Mouse (Mus musculus) CH12.LX (cell line): ENCODE results near the gene Sit1. TPM values are rescaled to one million over a fixed set of nuclear protein-coding genes. Genes with fewer than 3 reads are reported as not detected.
A peak's percentile ranks its signal among the peaks of the same experiment; 100 is the strongest.

ENCODE experiments used
- DNase-seq: peaks from one replicate; pipeline ENCODE4 v3.0.0-alpha.2; 2013; ENCODE audit errors: extremely low read depth
- H3K27ac ChIP-seq: 2 replicates; pipeline ENCODE4 v1.5.1; 2012; ENCODE audit warnings: low read depth, mild to moderate bottlenecking, control low read depth, moderate library complexity; ENCODE audit not compliant: insufficient read depth
- H3K27me3 ChIP-seq: replicated peaks from 2 replicates; pipeline ENCODE3; 2012; ENCODE audit warnings: inconsistent platforms
- H3K36me3 ChIP-seq, 2 experiments: replicated peaks in 1 of 2; 2 replicates each; pipeline versions ENCODE3 to v1.6.1; 2012; ENCODE audit warnings: inconsistent platforms in 1 of 2, low read length in 1 of 2, mild to moderate bottlenecking in 1 of 2, mixed read lengths in 1 of 2, moderate library complexity in 1 of 2; ENCODE audit not compliant: control insufficient read depth in 1 of 2, insufficient read depth in 1 of 2
- H3K4me1 ChIP-seq, 2 experiments: 2 replicates each; pipeline ENCODE4 v1.6.1; 2012; ENCODE audit warnings: inconsistent platforms in 1 of 2, moderate library complexity in 1 of 2; ENCODE audit not compliant: insufficient read depth in 2 of 2, control insufficient read depth in 1 of 2
- H3K4me2 ChIP-seq: 2 replicates; pipeline ENCODE4 v1.6.1; 2012; ENCODE audit warnings: low read depth, mild to moderate bottlenecking, control low read depth; ENCODE audit not compliant: poor library complexity, insufficient read depth, severe bottlenecking
- H3K4me3 ChIP-seq, 3 experiments: fragments of 150-350 bp in 1 of 3; sonication (generic) in 1 of 3; replicated peaks in 1 of 3; 2 replicates each; pipeline versions ENCODE3 to v1.5.1; 2011 to 2012; ENCODE audit warnings: low read depth in 2 of 3, low read length in 2 of 3, mild to moderate bottlenecking in 2 of 3, moderate library complexity in 2 of 3, control low read depth in 1 of 3, improper control_type of control experiment in 1 of 3, inconsistent platforms in 1 of 3, mixed read lengths in 1 of 3; ENCODE audit not compliant: poor library complexity in 1 of 3
- H3K79me2 ChIP-seq: replicated peaks from 2 replicates; pipeline ENCODE4 v1.6.1; 2012; ENCODE audit warnings: mild to moderate bottlenecking, moderate library complexity; ENCODE audit not compliant: control insufficient read depth, poor library complexity, insufficient read depth, severe bottlenecking; ENCODE audit errors: extremely low read depth
- H3K9ac ChIP-seq: 2 replicates; pipeline ENCODE4 v1.6.1; 2012; ENCODE audit warnings: low read depth, mild to moderate bottlenecking, control low read depth, moderate library complexity; ENCODE audit not compliant: insufficient read depth
- H3K9me3 ChIP-seq: replicated peaks from 2 replicates; pipeline ENCODE3; 2012; ENCODE audit warnings: low read length, inconsistent platforms, mixed read lengths
- CHD2 ChIP-seq: IDR thresholded peaks from 2 replicates; pipeline ENCODE4 v1.6.1; 2011; ENCODE audit warnings: low read length, improper control_type of control experiment
- CTCF ChIP-seq, 2 experiments: IDR thresholded peaks in 1 of 2; conservative IDR thresholded peaks in 1 of 2; 2 replicates each; pipeline ENCODE4 v1.5.1; 2011 to 2012; ENCODE audit warnings: low read depth in 2 of 2, low read length in 2 of 2, improper control_type of control experiment in 1 of 2, inconsistent platforms in 1 of 2, mild to moderate bottlenecking in 1 of 2, moderate library complexity in 1 of 2
- E2F4 ChIP-seq: IDR thresholded peaks from 2 replicates; pipeline ENCODE4 v1.6.1; 2011; ENCODE audit warnings: low read depth, low read length, improper control_type of control experiment; ENCODE audit not compliant: insufficient replicate concordance
- HCFC1 ChIP-seq: IDR thresholded peaks from 2 replicates; pipeline ENCODE4 v1.6.1; 2012; ENCODE audit warnings: low read depth, mild to moderate bottlenecking, inconsistent platforms, low read length, improper control_type of control experiment
- IRF4 ChIP-seq: IDR thresholded peaks from 2 replicates; pipeline ENCODE4 v1.6.1; 2014; ENCODE audit warnings: low read depth, mild to moderate bottlenecking, inconsistent platforms, low read length, improper control_type of control experiment
- JUN ChIP-seq: IDR thresholded peaks from 2 replicates; pipeline ENCODE4 v1.6.1; 2011; ENCODE audit warnings: low read depth, mild to moderate bottlenecking, low read length, improper control_type of control experiment, moderate library complexity; ENCODE audit not compliant: insufficient read depth
- KAT2A ChIP-seq: IDR thresholded peaks from 2 replicates; pipeline ENCODE4 v1.6.1; 2012; ENCODE audit warnings: low read length, improper control_type of control experiment, inconsistent platforms; ENCODE audit not compliant: insufficient replicate concordance
- MAFK ChIP-seq: IDR thresholded peaks from 2 replicates; pipeline ENCODE4 v1.6.1; 2011; ENCODE audit warnings: low read length, improper control_type of control experiment; ENCODE audit not compliant: insufficient replicate concordance
- MAZ ChIP-seq: IDR thresholded peaks from 2 replicates; pipeline ENCODE4 v1.6.1; 2012; ENCODE audit warnings: low read depth, mild to moderate bottlenecking, inconsistent platforms, low read length, improper control_type of control experiment, moderate library complexity
- MEF2A ChIP-seq: IDR thresholded peaks from 2 replicates; pipeline ENCODE4 v1.6.1; 2014; ENCODE audit warnings: low read depth, mild to moderate bottlenecking, inconsistent platforms, low read length, improper control_type of control experiment, borderline replicate concordance
- MXI1 ChIP-seq: IDR thresholded peaks from 2 replicates; pipeline ENCODE4 v1.6.1; 2011; ENCODE audit warnings: mild to moderate bottlenecking, low read depth, low read length, improper control_type of control experiment
- NELFE ChIP-seq: IDR thresholded peaks from 2 replicates; pipeline ENCODE4 v1.6.1; 2011; ENCODE audit warnings: low read depth, low read length, improper control_type of control experiment
- NRF1 ChIP-seq: IDR thresholded peaks from 2 replicates; pipeline ENCODE4 v1.6.1; 2014; ENCODE audit warnings: low read depth, mild to moderate bottlenecking, inconsistent platforms, low read length, improper control_type of control experiment, moderate library complexity
- PAX5 ChIP-seq: IDR thresholded peaks from 2 replicates; pipeline ENCODE4 v1.6.1; 2012; ENCODE audit warnings: low read length, inconsistent platforms, mixed read lengths
- POLR2A ChIP-seq: IDR thresholded peaks from 2 replicates; pipeline ENCODE4 v1.6.1; 2011; ENCODE audit warnings: low read depth, mild to moderate bottlenecking, improper control_type of control experiment, low read length
- POLR2AphosphoS2 ChIP-seq: IDR thresholded peaks from 2 replicates; pipeline ENCODE4 v1.6.1; 2011; ENCODE audit warnings: low read depth, low read length, improper control_type of control experiment
- RAD21 ChIP-seq: IDR thresholded peaks from 2 replicates; pipeline ENCODE4 v1.6.1; 2011; ENCODE audit warnings: low read depth, mild to moderate bottlenecking, low read length, improper control_type of control experiment, moderate library complexity
- SIN3A ChIP-seq: IDR thresholded peaks from 2 replicates; pipeline ENCODE4 v1.6.1; 2012; ENCODE audit warnings: low read length, improper control_type of control experiment, inconsistent platforms
- SMC3 ChIP-seq: IDR thresholded peaks from 2 replicates; pipeline ENCODE4 v1.6.1; 2011; ENCODE audit warnings: low read depth, low read length, improper control_type of control experiment
- TBP ChIP-seq: conservative IDR thresholded peaks from 2 replicates; pipeline ENCODE4 v1.6.1; 2011; ENCODE audit warnings: low read depth, low read length, improper control_type of control experiment
- TCF12 ChIP-seq: IDR thresholded peaks from 2 replicates; pipeline ENCODE4 v1.6.1; 2014; ENCODE audit warnings: low read depth, mild to moderate bottlenecking, inconsistent platforms, low read length, improper control_type of control experiment
- UBTF ChIP-seq: IDR thresholded peaks from 2 replicates; pipeline ENCODE4 v1.6.1; 2012; ENCODE audit warnings: low read depth, mild to moderate bottlenecking, inconsistent platforms, low read length, improper control_type of control experiment, moderate library complexity
- USF1 ChIP-seq: IDR thresholded peaks from 2 replicates; pipeline ENCODE4 v1.6.1; 2014; ENCODE audit warnings: low read depth, mild to moderate bottlenecking, inconsistent platforms, low read length, improper control_type of control experiment
- ZC3H11A ChIP-seq: IDR thresholded peaks from 2 replicates; pipeline ENCODE4 v1.6.1; 2012; ENCODE audit warnings: low read depth, mild to moderate bottlenecking, inconsistent platforms, low read length, improper control_type of control experiment
- ZKSCAN1 ChIP-seq: IDR thresholded peaks from 2 replicates; pipeline ENCODE4 v1.6.1; 2012; ENCODE audit warnings: low read depth, inconsistent platforms, low read length, improper control_type of control experiment, borderline replicate concordance
- ZNF384 ChIP-seq: IDR thresholded peaks from 2 replicates; pipeline ENCODE4 v1.6.1; 2012; ENCODE audit warnings: low read depth, low read length, improper control_type of control experiment, inconsistent platforms
- dilution Hi-C: fragments of 300-500 bp; cut with MboI; formaldehyde crosslinking; loops from 2 replicates; pipeline ENCODE4 v1.14.3; 2020; ENCODE audit warnings: low sequenced_read_pairs; ENCODE audit not compliant: extremely low pct_unique_long_range_greater_than_20kb, extremely low pct_ligation_motif_present
- in situ Hi-C: fragments of 300-500 bp; cut with MboI; formaldehyde crosslinking; loops from 3 replicates; pipeline ENCODE4 v1.14.3; 2019; ENCODE audit warnings: low sequenced_read_pairs, low pct_ligation_motif_present, low pct_unique_long_range_greater_than_20kb, mixed read lengths
- polyA plus RNA-seq: library from polyadenylated mRNA; unstranded; fragments of >175 nt; gene quantifications from 2 replicates; pipeline ENCODE4 v1.2.1, GENCODE M21; 2012; ENCODE audit warnings: low read depth; ENCODE audit not compliant: insufficient read length
- total RNA-seq, 2 experiments: library from RNA; depleted of rRNA; stranded (reverse); fragments of 300-350 nt in 1 of 2; fragments of >200 nt in 1 of 2; gene quantifications; 2 replicates each; pipeline ENCODE4 v1.2.3; 2012 to 2014

Sit1 gene
- total and polyA plus RNA-seq, 3 experiments = 2.8 to 10.5 (median 10.1) TPM

- DNase-seq = no peak
- Histone ChIP-seq H3K4me3 (no peak overlapping the region), H3K9ac (no peak overlapping the region), H3K27me3 (no peaks in the 10 kb centered on the region), H3K79me2 (no peaks in the 10 kb centered on the region), H3K36me3 (no peaks in the 10 kb centered on the region), H3K4me1 (peaks cover 10 to 42% of the 10 kb centered on the region in 2 experiments), H3K9me3 (peaks cover 3% of the 10 kb centered on the region), H3K4me2 (no peak overlapping the region), H3K27ac (no peak overlapping the region)
- dilution Hi-C loops = no loop called here
- in situ Hi-C loops = loop anchor here (5.0 kb wide), 1 partner anchor 39 kb away; the partner anchor contains the start of gene Tesk1
- no peak for TF ChIP-seq ZNF384
- TF ChIP-seq HCFC1 = no peak
- no peak for TF ChIP-seq E2F4
- TF ChIP-seq USF1 = no peak
- TF ChIP-seq JUN = no peak
- TF ChIP-seq UBTF = no peak
- no peak for TF ChIP-seq ZKSCAN1
- no peak for TF ChIP-seq KAT2A
- no peak for TF ChIP-seq PAX5
- TF ChIP-seq TBP = no peak
- TF ChIP-seq NELFE = no peak
- no peak for TF ChIP-seq SMC3
- no peak for TF ChIP-seq POLR2AphosphoS2
- TF ChIP-seq MAFK = no peak
- no peak for TF ChIP-seq POLR2A
- no peak for TF ChIP-seq SIN3A
- TF ChIP-seq MEF2A = no peak
- TF ChIP-seq TCF12 = no peak
Observed at GRCm38 (mm10) chr4:43480985-43481384, 2.5 kb downstream of the Sit1 start.

- peak overlapping the region; percentile 44 to 58 (median 47) for H3K4me3 ChIP-seq
- H3K27me3 ChIP-seq = no peaks in the 10 kb centered on the region
- H3K4me1 ChIP-seq = peaks cover 16 to 56% of the 10 kb centered on the region in 2 experiments
- peak overlapping the region; percentile 26 for H3K9ac ChIP-seq
- no peaks in the 10 kb centered on the region for H3K79me2 ChIP-seq
- peak overlapping the region; percentile 63; the same call in 1 of the 2 replicates for H3K27ac ChIP-seq
- peak overlapping the region; percentile 84 for H3K4me2 ChIP-seq
- peak; percentile 89 for DNase-seq
- TF ChIP-seq IRF4 (0 out of 2 replicates have a peak, but pooled peaks have one; percentile 11), ZC3H11A (peak; percentile 50; the same call in 1 of the 2 replicates), MAZ (peak; percentile 70; the same call in 1 of the 2 replicates), PAX5 (no peak), SMC3 (peak; percentile 89), TBP (0 out of 2 replicates have a peak, but pooled peaks have one; percentile 47), CHD2 (peak; percentile 63), POLR2AphosphoS2 (no peak), CTCF (conservative IDR thresholded peaks at IDR 0.05 in 1 of 2, IDR thresholded peaks at IDR 0.05 in 1 of 2; ENCODE audit: low read depth in 2 of 2, low read length in 2 of 2) (peak; percentile 26 to 95; a peak in 3 of 4 replicates), POLR2A (peak; percentile 29; the same call in 1 of the 2 replicates), RAD21 (peak; percentile 84), MXI1 (no peak), NRF1 (0 out of 2 replicates have a peak, but pooled peaks have one; percentile 25), TCF12 (no peak)
- TF ChIP-seq, all 38 proteins: peak for 10
- Histone ChIP-seq H3K36me3 (no peaks in the 10 kb centered on the region), H3K9me3 (no peaks in the 10 kb centered on the region)
- dilution Hi-C loops = no loop called here
- in situ Hi-C loops = no loop called here
Observed at GRCm38 (mm10) chr4:43478906-43479832, 4.4 kb downstream of the Sit1 start.
